Mouse (Mus musculus): ENCODE measurements at regions not wholly inside any gene's neighbourhood (a gene's known extent, or its start where the extent isn't known, plus 50 kb on each side); places are given as distances from the start of the nearest gene placed in this dataset.

DNA sequence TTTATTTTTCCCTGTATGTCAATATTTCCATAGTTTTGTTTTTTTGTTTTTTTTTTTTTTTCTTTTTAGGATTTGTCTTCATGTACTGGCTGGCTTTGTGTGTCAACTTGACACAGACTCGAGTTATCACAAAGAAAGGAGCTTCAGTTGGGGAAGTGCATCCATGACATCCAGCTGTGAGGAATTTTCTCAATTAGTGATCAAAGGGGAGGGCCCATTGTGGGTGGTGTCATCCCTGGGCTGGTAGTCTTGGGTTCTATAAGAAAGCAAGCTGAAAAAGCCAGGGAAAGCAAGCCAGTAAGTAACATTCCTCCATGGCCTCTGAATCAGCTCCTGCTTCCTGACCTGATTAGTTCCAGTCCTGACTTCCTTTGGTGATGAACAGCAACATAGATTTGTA lies 228.7 kb downstream of the Fat4 start:
- no peaks in the 10 kb centered on the region; the same call in 1 of the 2 replicates for H3K4me1 ChIP-seq (ENCODE audit: control insufficient read depth, insufficient read depth, low read length)
- H3K4me3 ChIP-seq (ENCODE audit: low read length), result no peak overlapping the region
- H3K27ac ChIP-seq (ENCODE audit: low read length), result no peak overlapping the region
- H3K36me3 ChIP-seq (ENCODE audit: control insufficient read depth, insufficient read depth), result no peaks in the 10 kb centered on the region
- H3K27me3 ChIP-seq (ENCODE audit: control insufficient read depth, insufficient read depth, low read length), result no peaks in the 10 kb centered on the region
- H3K9ac ChIP-seq (ENCODE audit: low read length), result no peak overlapping the region
- WGBS, result 50% methylated on average over 1 of the region's 1 CpGs
- no peak for ATAC-seq (replicated peaks; ENCODE audit: extremely low read depth, insufficient read depth, low FRiP score)
- H3K4me2 ChIP-seq (ENCODE audit: low read depth, low read length), result no peak overlapping the region
- no peaks in the 10 kb centered on the region for H3K9me3 ChIP-seq (replicated peaks; ENCODE audit: control insufficient read depth, low read length)

DNA sequence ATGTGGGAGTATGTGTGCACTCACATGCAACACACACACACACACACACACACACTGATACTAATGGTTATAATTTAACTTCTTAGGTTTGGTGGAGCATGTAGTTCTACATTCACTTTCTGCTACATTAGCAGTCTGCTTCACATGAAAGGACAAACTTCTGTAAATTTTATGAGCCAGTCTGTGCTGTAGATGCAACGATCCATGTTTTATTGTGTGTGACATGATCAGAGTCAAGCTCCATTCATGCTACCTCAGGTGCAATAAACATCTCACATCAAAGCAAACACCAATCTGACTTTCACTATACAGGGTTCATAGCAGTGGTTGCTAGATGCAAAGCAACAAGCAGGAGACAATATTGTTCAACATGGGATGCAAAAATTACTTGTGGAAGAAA lies 235.5 kb downstream of the Fat4 start:
- peaks cover 5% of the 10 kb centered on the region for H3K9me3 ChIP-seq (replicated peaks; ENCODE audit: control insufficient read depth, low read length)
- ATAC-seq (replicated peaks; ENCODE audit: extremely low read depth, insufficient read depth, low FRiP score), result no peak

DNA sequence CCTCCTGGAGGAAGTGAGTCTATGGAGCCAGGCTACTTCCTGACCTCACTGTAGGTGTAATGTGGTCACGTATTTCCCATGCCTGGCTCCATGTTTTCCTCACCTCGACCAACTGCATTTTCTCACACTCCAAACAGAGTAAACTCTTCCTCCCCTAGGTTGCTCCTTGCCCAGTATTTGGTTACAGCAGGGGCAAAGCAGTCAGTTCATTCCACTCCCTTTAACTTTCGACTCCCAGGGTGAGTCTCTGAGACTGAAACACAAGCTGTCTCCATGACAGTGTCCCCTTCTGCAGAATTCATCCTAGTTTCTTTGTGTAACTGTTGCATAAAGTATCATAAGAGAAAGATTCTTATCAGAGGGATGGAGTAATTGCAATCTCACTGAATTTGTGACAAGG lies 243.8 kb downstream of the Fat4 start:
- WGBS, result 77% methylated on average over 3 of the region's 3 CpGs
- Histone ChIP-seq H3K27me3 (ENCODE audit: control insufficient read depth, insufficient read depth, low read length) (no peaks in the 10 kb centered on the region), H3K36me3 (ENCODE audit: control insufficient read depth, insufficient read depth) (no peaks in the 10 kb centered on the region), H3K4me3 (ENCODE audit: low read length) (no peak overlapping the region), H3K9ac (ENCODE audit: low read length) (no peak overlapping the region), H3K9me3 (replicated peaks; ENCODE audit: control insufficient read depth, low read length) (peaks cover 5% of the 10 kb centered on the region), H3K27ac (ENCODE audit: low read length) (no peak overlapping the region), H3K4me1 (ENCODE audit: control insufficient read depth, insufficient read depth, low read length) (no peaks in the 10 kb centered on the region), H3K4me2 (ENCODE audit: low read depth, low read length) (no peak overlapping the region)
- ATAC-seq (replicated peaks; ENCODE audit: extremely low read depth, insufficient read depth, low FRiP score), result no peak

More for the DNA sequence above, 235.5 kb downstream of the Fat4 start:
- Histone ChIP-seq H3K27me3 (ENCODE audit: control insufficient read depth, insufficient read depth, low read length) (no peaks in the 10 kb centered on the region), H3K9ac (ENCODE audit: low read length) (no peak overlapping the region), H3K4me1 (ENCODE audit: control insufficient read depth, insufficient read depth, low read length) (no peaks in the 10 kb centered on the region), H3K4me3 (ENCODE audit: low read length) (no peak overlapping the region), H3K27ac (ENCODE audit: low read length) (no peak overlapping the region), H3K36me3 (ENCODE audit: control insufficient read depth, insufficient read depth) (no peaks in the 10 kb centered on the region), H3K4me2 (ENCODE audit: low read depth, low read length) (no peak overlapping the region)
- WGBS, result 81% methylated on average over 1 of the region's 1 CpGs

DNA sequence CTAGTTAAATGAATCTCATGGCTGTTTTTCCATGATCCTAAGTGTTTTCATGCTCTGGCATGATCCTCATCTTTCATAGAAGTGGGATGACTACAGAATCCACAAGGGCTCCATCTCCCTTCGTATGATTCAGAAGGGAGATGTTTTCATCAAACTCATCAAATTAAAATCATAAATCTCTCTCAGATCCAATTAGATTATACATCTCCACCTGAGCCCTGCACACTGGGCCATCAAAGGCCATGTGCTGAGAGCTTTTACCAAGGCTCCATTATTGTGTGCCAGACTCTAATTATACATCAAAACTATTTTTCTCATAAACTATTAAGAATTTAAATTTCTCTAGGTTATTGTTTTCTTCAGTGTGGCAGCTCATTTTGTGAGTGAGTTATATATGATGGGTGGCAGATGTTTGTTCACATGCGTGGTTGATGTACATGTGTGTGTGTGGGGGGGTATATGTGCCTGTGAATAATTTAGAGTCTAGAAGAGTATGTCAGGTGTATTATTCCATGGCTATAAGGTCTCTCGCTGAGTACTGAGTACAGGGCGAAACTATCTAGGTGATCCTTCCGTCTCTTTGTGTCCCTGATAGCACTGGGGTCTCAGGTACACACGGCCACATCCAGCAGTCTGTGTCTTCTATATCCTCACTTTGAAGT lies 278.4 kb downstream of the Fat4 start:
- 81% methylated on average over 6 of the region's 6 CpGs for WGBS
- Histone ChIP-seq H3K4me1 (ENCODE audit: control insufficient read depth, insufficient read depth, low read length) (no peaks in the 10 kb centered on the region), H3K4me2 (ENCODE audit: low read depth, low read length) (no peak overlapping the region), H3K4me3 (ENCODE audit: low read length) (no peak overlapping the region), H3K36me3 (ENCODE audit: control insufficient read depth, insufficient read depth) (no peaks in the 10 kb centered on the region), H3K9me3 (replicated peaks; ENCODE audit: control insufficient read depth, low read length) (no peaks in the 10 kb centered on the region), H3K27ac (ENCODE audit: low read length) (no peak overlapping the region), H3K9ac (ENCODE audit: low read length) (no peak overlapping the region), H3K27me3 (ENCODE audit: control insufficient read depth, insufficient read depth, low read length) (no peaks in the 10 kb centered on the region)
- no peak for ATAC-seq (replicated peaks; ENCODE audit: extremely low read depth, insufficient read depth, low FRiP score)

DNA sequence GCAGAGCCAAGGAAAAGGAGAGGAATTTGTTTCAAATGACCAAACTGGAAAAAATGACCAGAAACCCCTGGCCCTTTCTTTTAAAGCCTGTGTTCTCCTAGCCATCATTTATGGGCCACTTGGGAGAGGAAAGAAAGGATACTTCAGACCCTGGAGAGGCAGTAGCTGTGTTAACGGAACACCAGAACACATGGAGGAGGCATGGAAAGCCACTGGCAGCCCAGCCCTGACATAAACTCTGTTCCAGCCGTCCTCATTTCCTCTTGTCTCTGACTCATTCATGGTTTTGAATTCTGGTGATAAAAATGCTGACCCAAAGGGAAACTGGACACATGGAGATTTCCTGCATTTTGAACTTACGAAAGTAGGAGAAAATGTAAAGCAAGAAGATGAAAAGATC lies 295.9 kb downstream of the Fat4 start:
- no peak overlapping the region for H3K27ac ChIP-seq (ENCODE audit: low read length)
- no peaks in the 10 kb centered on the region for H3K4me1 ChIP-seq (ENCODE audit: control insufficient read depth, insufficient read depth, low read length)
- H3K27me3 ChIP-seq (ENCODE audit: control insufficient read depth, insufficient read depth, low read length), result no peaks in the 10 kb centered on the region
- H3K4me3 ChIP-seq (ENCODE audit: low read length), result no peak overlapping the region
- no peak overlapping the region for H3K4me2 ChIP-seq (ENCODE audit: low read depth, low read length)
- no peaks in the 10 kb centered on the region; the same call in 1 of the 2 replicates for H3K9me3 ChIP-seq (replicated peaks; ENCODE audit: control insufficient read depth, low read length)
- no peak for ATAC-seq (replicated peaks; ENCODE audit: extremely low read depth, insufficient read depth, low FRiP score)
- WGBS, result 52% methylated on average over 3 of the region's 3 CpGs
- H3K9ac ChIP-seq (ENCODE audit: low read length), result no peak overlapping the region
- no peaks in the 10 kb centered on the region for H3K36me3 ChIP-seq (ENCODE audit: control insufficient read depth, insufficient read depth)

DNA sequence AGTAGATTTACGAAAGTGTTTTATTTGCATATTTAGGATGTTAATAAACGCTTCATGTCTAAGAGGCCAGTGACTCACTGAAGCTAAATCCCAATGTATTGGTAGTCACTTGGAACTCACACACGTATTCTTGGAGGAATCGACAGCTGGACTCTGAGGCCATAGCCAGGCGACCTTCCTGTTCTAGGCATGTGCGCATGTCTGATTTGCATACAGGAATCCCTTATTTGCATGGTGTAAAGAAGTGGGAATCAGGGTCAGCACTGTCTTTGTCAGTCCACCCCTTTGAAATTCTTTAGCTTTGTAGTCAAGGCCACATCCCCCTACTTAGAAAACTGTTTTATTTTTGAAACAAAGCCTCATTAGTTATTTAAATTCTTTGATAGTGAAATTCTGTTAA lies 308.4 kb downstream of the Fat4 start:
- H3K4me2 ChIP-seq (ENCODE audit: low read depth, low read length), result no peak overlapping the region
- WGBS, result 88% methylated on average over 6 of the region's 6 CpGs
- H3K36me3 ChIP-seq (ENCODE audit: control insufficient read depth, insufficient read depth), result no peaks in the 10 kb centered on the region
- H3K9me3 ChIP-seq (replicated peaks; ENCODE audit: control insufficient read depth, low read length), result no peaks in the 10 kb centered on the region
- H3K4me3 ChIP-seq (ENCODE audit: low read length), result no peak overlapping the region
- no peak for ATAC-seq (replicated peaks; ENCODE audit: extremely low read depth, insufficient read depth, low FRiP score)
- no peak overlapping the region for H3K9ac ChIP-seq (ENCODE audit: low read length)
- no peak overlapping the region for H3K27ac ChIP-seq (ENCODE audit: low read length)
- no peaks in the 10 kb centered on the region for H3K4me1 ChIP-seq (ENCODE audit: control insufficient read depth, insufficient read depth, low read length)
- no peaks in the 10 kb centered on the region for H3K27me3 ChIP-seq (ENCODE audit: control insufficient read depth, insufficient read depth, low read length)

DNA sequence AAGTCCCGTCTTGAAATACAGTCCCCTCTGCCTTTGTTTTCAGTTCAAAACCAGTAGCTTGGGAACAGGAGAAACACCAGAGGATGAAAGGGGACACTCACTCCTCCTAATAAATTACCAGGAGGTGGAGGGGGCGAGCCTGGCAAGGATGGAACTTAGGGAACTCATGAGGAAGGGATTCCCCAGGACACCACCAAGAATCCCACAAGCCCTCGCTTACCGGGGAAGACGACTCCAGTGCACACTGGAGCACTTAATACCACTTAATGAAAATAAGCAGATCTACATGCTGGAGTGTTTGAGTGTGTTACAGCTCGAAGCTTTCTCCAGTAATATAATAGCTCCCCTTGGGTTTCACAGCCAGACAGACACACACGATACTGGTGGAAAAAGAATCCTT lies 315.9 kb downstream of the Fat4 start:
- H3K27ac ChIP-seq (ENCODE audit: low read length), result no peak overlapping the region
- H3K4me1 ChIP-seq (ENCODE audit: control insufficient read depth, insufficient read depth, low read length), result no peaks in the 10 kb centered on the region
- no peaks in the 10 kb centered on the region for H3K9me3 ChIP-seq (replicated peaks; ENCODE audit: control insufficient read depth, low read length)
- WGBS, result 67% methylated on average over 7 of the region's 7 CpGs
- no peak overlapping the region for H3K4me2 ChIP-seq (ENCODE audit: low read depth, low read length)
- no peak for ATAC-seq (replicated peaks; ENCODE audit: extremely low read depth, insufficient read depth, low FRiP score)
- no peak overlapping the region for H3K4me3 ChIP-seq (ENCODE audit: low read length)
- H3K36me3 ChIP-seq (ENCODE audit: control insufficient read depth, insufficient read depth), result no peaks in the 10 kb centered on the region
- H3K9ac ChIP-seq (ENCODE audit: low read length), result no peak overlapping the region
- H3K27me3 ChIP-seq (ENCODE audit: control insufficient read depth, insufficient read depth, low read length), result no peaks in the 10 kb centered on the region

DNA sequence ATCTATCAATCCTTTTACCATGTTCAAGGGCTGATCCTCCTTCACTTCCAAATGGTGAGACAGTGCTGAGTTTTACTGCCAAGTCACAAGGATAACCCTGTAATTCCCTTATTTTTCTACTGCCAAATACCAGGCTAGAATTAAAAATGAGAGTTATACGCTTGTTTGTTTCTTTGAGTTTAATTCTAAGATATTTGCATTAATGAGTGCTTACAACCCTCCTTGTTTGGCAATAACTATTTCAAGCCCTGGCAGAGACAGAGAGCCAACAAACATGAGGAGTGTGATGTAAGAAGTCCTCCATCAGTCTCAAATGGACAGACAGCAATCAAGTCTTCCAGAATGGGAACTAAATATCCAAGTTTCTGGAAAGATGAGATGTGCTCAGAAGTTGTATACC lies 321.9 kb downstream of the Fat4 start:
- H3K27ac ChIP-seq (ENCODE audit: low read length), result no peak overlapping the region
- ATAC-seq (replicated peaks; ENCODE audit: extremely low read depth, insufficient read depth, low FRiP score), result no peak
- no peaks in the 10 kb centered on the region for H3K27me3 ChIP-seq (ENCODE audit: control insufficient read depth, insufficient read depth, low read length)
- H3K9ac ChIP-seq (ENCODE audit: low read length), result no peak overlapping the region
- H3K36me3 ChIP-seq (ENCODE audit: control insufficient read depth, insufficient read depth), result no peaks in the 10 kb centered on the region
- H3K4me3 ChIP-seq (ENCODE audit: low read length), result no peak overlapping the region
- no peaks in the 10 kb centered on the region for H3K9me3 ChIP-seq (replicated peaks; ENCODE audit: control insufficient read depth, low read length)
- WGBS, result 81% methylated on average over 1 of the region's 1 CpGs
- no peak overlapping the region for H3K4me2 ChIP-seq (ENCODE audit: low read depth, low read length)
- peaks cover 2% of the 10 kb centered on the region; the same call in 1 of the 2 replicates for H3K4me1 ChIP-seq (ENCODE audit: control insufficient read depth, insufficient read depth, low read length)

DNA sequence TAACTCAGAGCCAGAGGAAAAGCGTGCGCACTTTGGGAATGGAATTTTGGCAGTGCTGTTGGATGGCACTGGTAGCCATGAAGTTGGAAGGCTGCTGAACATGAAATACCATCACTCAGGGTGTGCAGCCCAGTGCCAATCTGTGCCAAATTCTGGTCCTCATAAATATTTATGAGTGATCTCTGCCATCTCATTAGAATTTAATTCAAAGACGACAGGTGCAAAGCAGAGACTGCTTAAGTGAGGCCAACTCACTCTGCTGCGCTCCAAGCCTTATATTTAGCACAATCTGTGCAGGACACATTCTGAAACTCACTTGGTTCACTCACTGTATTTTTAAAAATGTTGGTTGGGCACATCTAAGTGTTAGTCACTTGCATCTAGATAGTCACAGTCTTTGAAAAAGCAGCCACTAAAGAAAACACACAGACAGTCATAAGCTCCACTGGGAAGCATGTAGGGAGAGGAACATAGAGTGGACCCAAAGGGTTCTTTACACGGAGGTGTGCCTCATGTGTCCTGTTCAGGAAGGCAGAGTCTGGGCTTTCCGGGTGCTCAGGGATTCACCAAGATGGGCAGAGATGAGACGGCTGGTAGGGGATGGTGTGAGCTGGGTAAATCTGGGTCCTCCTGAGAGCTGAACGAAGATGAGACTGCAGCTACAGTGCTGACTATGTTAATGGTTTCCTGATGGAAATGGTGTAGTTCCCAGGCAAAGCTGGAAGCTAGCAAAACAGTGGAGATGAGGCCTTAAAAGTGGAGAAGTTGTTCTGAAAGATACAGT lies 322.8 kb downstream of the Fat4 start:
- H3K4me2 ChIP-seq (ENCODE audit: low read depth, low read length), result no peak overlapping the region
- ATAC-seq (replicated peaks; ENCODE audit: extremely low read depth, insufficient read depth, low FRiP score), result no peak
- H3K27me3 ChIP-seq (ENCODE audit: control insufficient read depth, insufficient read depth, low read length), result no peaks in the 10 kb centered on the region
- no peaks in the 10 kb centered on the region for H3K36me3 ChIP-seq (ENCODE audit: control insufficient read depth, insufficient read depth)
- no peaks in the 10 kb centered on the region for H3K9me3 ChIP-seq (replicated peaks; ENCODE audit: control insufficient read depth, low read length)
- no peak overlapping the region for H3K9ac ChIP-seq (ENCODE audit: low read length)
- 82% methylated on average over 8 of the region's 8 CpGs for WGBS
- H3K4me1 ChIP-seq (ENCODE audit: control insufficient read depth, insufficient read depth, low read length), result peaks cover 2% of the 10 kb centered on the region; the same call in 1 of the 2 replicates
- no peak overlapping the region for H3K27ac ChIP-seq (ENCODE audit: low read length)
- no peak overlapping the region for H3K4me3 ChIP-seq (ENCODE audit: low read length)
